Mouse (Mus musculus): ENCODE measurements around the gene Sult2a2.
"Not testable (repeated sequence)": the region's sequence is repeated elsewhere in the genome, so short reads cannot be mapped to it uniquely, and the experiment has no call there.

Gene Sult2a2

DNA sequence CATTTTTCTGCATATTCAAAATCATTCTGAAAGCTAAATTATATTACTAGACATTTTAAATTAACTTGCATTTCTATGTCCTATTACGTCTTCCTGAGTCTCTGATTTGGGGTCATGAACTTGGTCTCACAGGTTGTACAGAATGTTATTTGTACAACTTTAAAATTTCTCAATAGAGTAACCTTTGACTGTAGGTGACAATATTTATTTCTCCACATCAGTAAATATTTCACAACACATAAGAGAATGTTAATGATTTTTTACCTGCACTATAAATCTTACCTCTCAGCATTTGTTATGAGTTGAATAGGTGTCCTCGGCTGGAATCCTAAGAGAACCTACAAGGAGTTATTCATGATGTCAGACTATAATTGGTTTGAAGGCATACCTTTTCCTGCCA lies at the start of gene Sult2a2:
Gene Sult2a2, plus strand, starts transcription at position 301 of the 400 bp plus-strand sequence.
- not testable (repeated sequence) for DNase-seq (ENCODE audit: low read depth, low spot score); H3K36me3 ChIP-seq (ENCODE audit: control insufficient read depth, insufficient read depth, low read length, poor library complexity, severe bottlenecking); H3K27me3 ChIP-seq (ENCODE audit: control insufficient read depth, insufficient read depth, low read length, poor library complexity, severe bottlenecking)

- Histone ChIP-seq H3K27me3 (ENCODE audit: control insufficient read depth, insufficient read depth, low read length, poor library complexity, severe bottlenecking) (no peaks in the 10 kb centered on the region), H3K36me3 (ENCODE audit: control insufficient read depth, insufficient read depth, low read length, poor library complexity, severe bottlenecking) (no peaks in the 10 kb centered on the region)
- DNase-seq (ENCODE audit: low read depth, low spot score), result no peak
Measured at GRCm38 (mm10) chr7:13813913-13814312, 80.6 kb downstream of the Sult2a2 start.

Data from splenic B cell, adult 2 months (primary cell).